Mouse (Mus musculus): ENCODE measurements around the gene Accsl. TPM values are rescaled to one million over a fixed set of nuclear protein-coding genes. Genes with fewer than 3 reads are reported as not detected.

The Accsl gene
- total and polyA plus RNA-seq, 2 experiments from 2014 or later: 0.22 to 1.2 TPM

GRCm38 (mm10) chr2:93811812-93812211 lies 57.1 kb downstream of the Accsl start:
- H3K4me3 ChIP-seq (ENCODE audit: low read depth, low read length): no peak overlapping the region
- 34% methylated on average over 4 of the region's 4 CpGs for WGBS
- H3K9ac ChIP-seq: no peak overlapping the region
- peaks cover 61% of the 10 kb centered on the region for H3K36me3 ChIP-seq (ENCODE audit: insufficient read depth)
- no peak overlapping the region for H3K27ac ChIP-seq (ENCODE audit: low read depth, low read length)
- H3K4me2 ChIP-seq (ENCODE audit: low read depth): no peak overlapping the region
- H3K4me1 ChIP-seq (ENCODE audit: insufficient read depth): no peaks in the 10 kb centered on the region
- ATAC-seq (peak; percentile 63; the same call in 1 of the 2 replicates), DNase-seq (peak; percentile 68)
- no peaks in the 10 kb centered on the region for H3K27me3 ChIP-seq (ENCODE audit: insufficient read depth, low read length)
- peak; percentile 87 for TF ChIP-seq CTCF (IDR thresholded peaks at IDR 0.05; ENCODE audit: low read depth)
- H3K9me3 ChIP-seq (ENCODE audit: low read length): no peaks in the 10 kb centered on the region

GRCm38 (mm10) chr2:93809931-93810330 lies 59.0 kb downstream of the Accsl start:
- Histone ChIP-seq H3K4me3 (ENCODE audit: low read depth, low read length) (no peak overlapping the region), H3K27me3 (ENCODE audit: insufficient read depth, low read length) (no peaks in the 10 kb centered on the region), H3K27ac (ENCODE audit: low read depth, low read length) (no peak overlapping the region), H3K4me2 (ENCODE audit: low read depth) (no peak overlapping the region), H3K9ac (no peak overlapping the region), H3K36me3 (ENCODE audit: insufficient read depth) (peaks cover 77% of the 10 kb centered on the region), H3K4me1 (ENCODE audit: insufficient read depth) (no peaks in the 10 kb centered on the region), H3K9me3 (ENCODE audit: low read length) (no peaks in the 10 kb centered on the region)
- DNase-seq (peak; percentile 34), ATAC-seq (no peak)
- WGBS: 15% methylated on average over 2 of the region's 2 CpGs
- peak; percentile 84 for TF ChIP-seq CTCF (IDR thresholded peaks at IDR 0.05; ENCODE audit: low read depth)

- H3K27ac ChIP-seq (ENCODE audit: low read depth, low read length): no peak overlapping the region
- H3K4me3 ChIP-seq (ENCODE audit: low read depth, low read length): no peak overlapping the region
- H3K4me1 ChIP-seq (ENCODE audit: insufficient read depth): no peaks in the 10 kb centered on the region
- H3K27me3 ChIP-seq (ENCODE audit: insufficient read depth, low read length): no peaks in the 10 kb centered on the region
- no peak overlapping the region for H3K9ac ChIP-seq
- WGBS: 89% methylated on average over 5 of the region's 5 CpGs
- ATAC-seq: no peak
- H3K9me3 ChIP-seq (ENCODE audit: low read length): no peaks in the 10 kb centered on the region
- no peak for TF ChIP-seq CTCF (IDR thresholded peaks at IDR 0.05; ENCODE audit: low read depth)
- no peak overlapping the region for H3K4me2 ChIP-seq (ENCODE audit: low read depth)
- DNase-seq: no peak
- H3K36me3 ChIP-seq (ENCODE audit: insufficient read depth): peaks cover 86% of the 10 kb centered on the region
Observed at GRCm38 (mm10) chr2:93808071-93808470, 60.9 kb downstream of the Accsl start.

- WGBS: 61% methylated on average over 8 of the region's 8 CpGs
- no peak overlapping the region for H3K9ac ChIP-seq
- no peaks in the 10 kb centered on the region for H3K4me1 ChIP-seq (ENCODE audit: insufficient read depth)
- H3K4me2 ChIP-seq (ENCODE audit: low read depth): no peak overlapping the region
- H3K27ac ChIP-seq (ENCODE audit: low read depth, low read length): no peak overlapping the region
- no peak for TF ChIP-seq CTCF (IDR thresholded peaks at IDR 0.05; ENCODE audit: low read depth)
- peaks cover 86% of the 10 kb centered on the region for H3K36me3 ChIP-seq (ENCODE audit: insufficient read depth)
- no peak overlapping the region for H3K4me3 ChIP-seq (ENCODE audit: low read depth, low read length)
- no peak for ATAC-seq
- no peaks in the 10 kb centered on the region for H3K27me3 ChIP-seq (ENCODE audit: insufficient read depth, low read length)
- no peaks in the 10 kb centered on the region for H3K9me3 ChIP-seq (ENCODE audit: low read length)
- no peak for DNase-seq
Observed at GRCm38 (mm10) chr2:93807440-93807839, 61.5 kb downstream of the Accsl start.

- no peak overlapping the region for H3K4me3 ChIP-seq (ENCODE audit: low read depth, low read length)
- no peak overlapping the region for H3K9ac ChIP-seq
- H3K36me3 ChIP-seq (ENCODE audit: insufficient read depth): peaks cover 84% of the 10 kb centered on the region
- peak; percentile 41 for TF ChIP-seq CTCF (IDR thresholded peaks at IDR 0.05; ENCODE audit: low read depth)
- H3K9me3 ChIP-seq (ENCODE audit: low read length): no peaks in the 10 kb centered on the region
- H3K27me3 ChIP-seq (ENCODE audit: insufficient read depth, low read length): no peaks in the 10 kb centered on the region
- ATAC-seq (no peak), DNase-seq (no peak)
- 92% methylated on average over 6 of the region's 6 CpGs for WGBS
- H3K4me2 ChIP-seq (ENCODE audit: low read depth): no peak overlapping the region
- no peaks in the 10 kb centered on the region for H3K4me1 ChIP-seq (ENCODE audit: insufficient read depth)
- no peak overlapping the region for H3K27ac ChIP-seq (ENCODE audit: low read depth, low read length)
Observed at GRCm38 (mm10) chr2:93806487-93807201, 62.3 kb downstream of the Accsl start.

GRCm38 (mm10) chr2:93805523-93805922 lies 63.4 kb downstream of the Accsl start:
- Histone ChIP-seq H3K4me3 (ENCODE audit: low read depth, low read length) (no peak overlapping the region), H3K27me3 (ENCODE audit: insufficient read depth, low read length) (no peaks in the 10 kb centered on the region), H3K9ac (no peak overlapping the region), H3K4me2 (ENCODE audit: low read depth) (no peak overlapping the region), H3K36me3 (ENCODE audit: insufficient read depth) (peaks cover 76% of the 10 kb centered on the region), H3K9me3 (ENCODE audit: low read length) (no peaks in the 10 kb centered on the region), H3K4me1 (ENCODE audit: insufficient read depth) (no peaks in the 10 kb centered on the region), H3K27ac (ENCODE audit: low read depth, low read length) (no peak overlapping the region)
- ATAC-seq (no peak), DNase-seq (no peak)
- no peak for TF ChIP-seq CTCF (IDR thresholded peaks at IDR 0.05; ENCODE audit: low read depth)
- WGBS: 90% methylated on average over 4 of the region's 4 CpGs

Other genes with a start within 250 kb of the Accsl start
- 2.6 and 4.2 TPM in 2 replicates for gene Alx4, start 226.8 kb downstream of the Accsl start, total RNA-seq (2014; rRNA removed)
- 0.58 and 0.72 TPM in 2 replicates for gene Alx4, start 226.8 kb downstream of the Accsl start, polyA plus RNA-seq (2015; fragmentation: Nextera tagmentation; extraction: Ambion mirVana)
- 31.4 and 37.7 TPM in 2 replicates for gene Ext2, start 46.6 kb downstream of the Accsl start, total RNA-seq (2014; rRNA removed)
- 67.8 and 68.6 TPM in 2 replicates for gene Ext2, start 46.6 kb downstream of the Accsl start, polyA plus RNA-seq (2015; fragmentation: Nextera tagmentation; extraction: Ambion mirVana)
- 14.2 and 15.2 TPM in 2 replicates for gene Accs, start 19.2 kb downstream of the Accsl start, total RNA-seq (2014; rRNA removed)
- gene Accs, start 19.2 kb downstream of the Accsl start, polyA plus RNA-seq (2015; fragmentation: Nextera tagmentation; extraction: Ambion mirVana): 3.8 and 5.1 TPM in 2 replicates
- gene Gm13889, start 88.0 kb upstream of the Accsl start, total RNA-seq (2014; rRNA removed): 47.5 and 72.6 TPM in 2 replicates
- gene Gm13889, start 88.0 kb upstream of the Accsl start, polyA plus RNA-seq (2015; fragmentation: Nextera tagmentation; extraction: Ambion mirVana): 29.3 and 34.2 TPM in 2 replicates
- gene Gm27027, start 127.2 kb upstream of the Accsl start, total RNA-seq (2014; rRNA removed): not detected in 2 replicates
- not detected in 2 replicates for gene Gm27027, start 127.2 kb upstream of the Accsl start, polyA plus RNA-seq (2015; fragmentation: Nextera tagmentation; extraction: Ambion mirVana)
- gene Alkbh3, start 141.7 kb upstream of the Accsl start, total RNA-seq (2014; rRNA removed): 36.2 and 53.1 TPM in 2 replicates
- 46.9 and 47.3 TPM in 2 replicates for gene Alkbh3, start 141.7 kb upstream of the Accsl start, polyA plus RNA-seq (2015; fragmentation: Nextera tagmentation; extraction: Ambion mirVana)

Data from forebrain, postnatal 0 days (tissue).